Mouse (Mus musculus) gastrocnemius, adult 2 months (tissue): ENCODE results near the gene Psenen. TPM values are rescaled to one million over a fixed set of nuclear protein-coding genes. Genes with fewer than 3 reads are reported as not detected.

Source experiments
- DNase-seq: peaks from one replicate; pipeline ENCODE4 v3.0.0; 2022
- H3K27ac ChIP-seq: fragments of 200-600 bp; 2 replicates; pipeline ENCODE4 v1.8.1; 2022; ENCODE audit warnings: mild to moderate bottlenecking
- H3K4me3 ChIP-seq: fragments of 200-600 bp; 2 replicates; pipeline ENCODE4 v1.8.1; 2022; ENCODE audit warnings: mild to moderate bottlenecking, moderate library complexity
- CTCF ChIP-seq: fragments of 200-600 bp; IDR thresholded peaks from 2 replicates; pipeline ENCODE4 v1.8.1; 2022; ENCODE audit warnings: antibody characterized with exemption, mild to moderate bottlenecking, moderate library complexity
- intact Hi-C: fragments of 180-260 bp; cut with DNase I; formaldehyde crosslinking; loops from one replicate; pipeline ENCODE4 v1.15.1; 2025
- total RNA-seq, 2 experiments: library from RNA; stranded (reverse); gene quantifications; 2 replicates each; pipeline ENCODE4 v1.2.3; 2021

Gene Psenen
- total RNA-seq, 2 experiments from 2014 or later, result 116 to 123 TPM

DNA sequence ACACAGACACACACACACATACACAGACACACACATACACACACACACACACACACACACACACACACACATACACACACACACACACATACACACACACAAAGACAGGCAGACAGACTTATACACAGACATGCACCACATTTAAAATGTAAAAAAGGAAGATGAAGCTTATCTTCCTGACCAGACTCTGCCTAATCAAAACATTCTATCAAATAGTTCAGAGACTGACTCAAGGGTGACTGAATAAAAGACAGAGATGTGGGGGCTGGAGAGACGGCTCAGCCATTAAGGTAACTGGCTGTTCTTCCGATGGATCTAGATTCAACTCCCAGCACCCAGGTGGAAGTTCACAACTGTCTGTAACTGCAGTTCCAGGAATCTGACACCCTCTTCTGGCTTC, 19.1 kb downstream of the Psenen start:
- no peak for TF ChIP-seq CTCF
- no peak for DNase-seq
- intact Hi-C loops, result no loop called here
- Histone ChIP-seq H3K27ac (no peak overlapping the region), H3K4me3 (no peak overlapping the region)

DNA sequence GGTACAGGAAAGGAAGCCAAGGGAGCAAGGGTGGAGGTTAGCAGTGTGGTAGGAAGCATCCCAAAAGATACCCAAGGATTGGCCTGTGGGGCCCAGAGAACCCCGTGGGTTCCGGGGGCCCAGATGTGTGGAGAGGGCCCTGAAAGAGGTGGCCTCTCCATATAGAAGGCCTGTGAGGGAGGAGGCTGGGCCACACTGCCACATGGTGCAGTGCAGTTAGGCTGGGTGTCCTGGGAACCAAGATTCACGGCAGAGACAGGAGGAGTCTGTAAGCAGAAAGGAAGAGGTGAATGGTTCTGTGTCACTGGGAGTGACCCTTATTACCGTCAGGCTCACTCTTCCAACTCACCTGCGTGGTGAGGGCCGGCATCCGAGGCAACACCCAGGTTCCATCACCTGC, 22.9 kb downstream of the Psenen start:
- Histone ChIP-seq H3K27ac (no peak overlapping the region), H3K4me3 (no peak overlapping the region)
- no peak for TF ChIP-seq CTCF
- DNase-seq, result no peak
- intact Hi-C loops, result no loop called here

DNA sequence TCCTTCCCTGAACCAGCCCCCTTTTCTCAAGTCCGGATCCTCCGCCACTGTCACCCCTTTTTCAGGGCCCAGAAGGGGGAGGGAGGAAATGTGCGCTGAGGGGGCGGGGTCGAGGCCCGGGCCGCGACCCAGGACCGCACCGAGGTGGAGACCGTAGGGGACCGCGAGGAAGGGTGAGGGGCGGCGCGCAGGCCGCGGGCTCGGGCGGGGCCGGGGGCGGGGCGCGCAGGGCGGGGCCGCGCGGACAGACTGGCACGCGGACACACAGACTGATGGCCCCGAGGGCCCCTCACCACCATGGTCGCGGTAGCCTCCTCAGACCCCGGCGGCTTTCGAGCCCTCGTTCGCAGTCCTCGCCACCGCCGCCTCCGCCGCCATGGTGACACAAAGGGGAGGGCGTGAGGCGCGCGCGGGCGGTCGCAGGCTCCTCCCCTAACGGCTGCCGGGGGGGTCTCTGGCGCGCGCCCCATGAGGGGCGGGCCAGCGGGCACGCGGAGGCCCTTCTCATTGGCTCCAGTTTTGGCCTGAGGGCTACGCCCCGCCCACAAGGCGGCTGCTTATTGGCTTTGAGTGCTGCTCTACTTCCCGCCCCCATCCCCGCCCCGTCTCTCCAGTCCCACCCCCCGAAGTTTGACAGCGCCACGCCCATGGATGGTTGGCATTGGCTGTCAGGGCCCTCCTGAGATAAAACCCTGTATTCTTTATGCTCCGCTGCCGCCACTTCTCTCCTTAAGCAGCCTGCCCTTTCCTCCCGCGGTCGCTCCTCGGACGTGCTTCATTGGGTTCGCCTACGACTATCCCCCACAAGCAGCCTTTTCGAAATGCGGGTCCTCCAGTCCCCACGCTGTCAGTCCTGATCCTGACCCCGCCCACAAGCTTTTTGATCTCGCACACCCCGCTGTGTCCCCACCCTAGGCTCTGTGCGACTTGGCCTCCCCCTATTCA, 28.5 kb downstream of the Psenen start, which contains the start of gene Arhgap33:
TSS of gene Arhgap33 (minus strand) at position 428 of the 945 bp plus-strand sequence.
- peak within 1 kb of the TSS; percentile 61 for H3K27ac ChIP-seq
- intact Hi-C loops, result no loop called here

DNA sequence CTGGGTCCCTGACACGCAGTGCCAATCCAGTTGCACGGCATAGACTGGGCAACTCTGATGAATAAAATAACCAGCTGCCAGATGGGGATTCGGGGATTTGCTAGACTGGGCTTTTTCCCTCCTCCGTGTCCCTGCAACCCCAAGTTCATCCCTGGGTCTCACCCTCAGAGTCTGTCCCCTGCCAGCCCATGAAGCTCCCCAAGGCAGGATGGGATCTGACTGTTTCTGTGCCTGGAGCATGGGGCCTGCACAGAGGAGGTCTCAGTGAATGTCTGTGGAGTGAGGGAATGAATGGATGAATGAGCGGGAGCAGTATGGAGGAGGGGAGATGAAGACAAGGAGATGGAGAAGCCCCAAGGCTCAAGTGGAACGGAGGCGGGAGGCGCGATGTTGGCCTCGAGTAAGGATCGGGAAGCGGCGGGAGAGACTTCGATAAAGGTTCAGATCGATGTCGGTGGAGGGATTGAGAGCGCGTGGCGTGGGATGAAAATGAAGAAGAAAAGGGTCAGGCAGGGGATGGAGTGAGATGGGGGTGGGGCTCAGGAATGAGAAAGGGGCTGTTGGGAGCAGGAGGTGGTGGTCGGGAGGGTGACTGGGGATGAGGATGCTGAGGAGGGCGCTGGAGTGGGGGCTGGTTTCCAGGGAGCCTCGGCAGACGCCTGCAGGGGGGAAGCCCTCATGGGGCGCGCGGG, 29.3 kb downstream of the Psenen start:
- intact Hi-C loops, result no loop called here
- Histone ChIP-seq H3K4me3 (peak overlapping the region; percentile 81), H3K27ac (peak overlapping the region; percentile 48)
- no peak for DNase-seq
- no peak for TF ChIP-seq CTCF

More for the DNA sequence above, 28.5 kb downstream of the Psenen start, which contains the start of gene Arhgap33:
- no peak for TF ChIP-seq CTCF
- DNase-seq, result peak; percentile 97
- H3K4me3 ChIP-seq, result peak within 1 kb of the TSS; percentile 81

DNA sequence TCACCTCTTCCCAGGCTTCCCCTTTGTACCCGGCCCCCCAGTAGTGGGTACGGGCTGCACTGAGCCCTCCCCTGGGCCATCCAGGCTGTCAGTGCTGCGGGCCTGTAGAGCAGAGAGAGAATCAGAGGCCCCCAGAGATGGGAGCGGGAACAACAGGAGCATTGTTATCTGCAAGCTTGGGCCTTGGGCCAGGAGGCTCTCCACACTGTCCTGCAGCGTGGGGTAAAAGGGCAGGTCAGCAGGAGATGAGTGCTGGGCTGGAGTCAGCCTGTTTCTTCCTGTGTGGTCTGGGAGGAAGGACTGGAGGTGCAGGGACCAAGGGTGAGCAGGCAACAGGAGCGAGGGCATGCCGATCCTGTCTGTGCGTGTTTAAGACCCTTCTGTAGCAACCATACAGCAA, 30.5 kb downstream of the Psenen start:
- TF ChIP-seq CTCF, result no peak
- no peak for DNase-seq
- Histone ChIP-seq H3K4me3 (no peak overlapping the region), H3K27ac (no peak overlapping the region)
- intact Hi-C loops, result no loop called here

DNA sequence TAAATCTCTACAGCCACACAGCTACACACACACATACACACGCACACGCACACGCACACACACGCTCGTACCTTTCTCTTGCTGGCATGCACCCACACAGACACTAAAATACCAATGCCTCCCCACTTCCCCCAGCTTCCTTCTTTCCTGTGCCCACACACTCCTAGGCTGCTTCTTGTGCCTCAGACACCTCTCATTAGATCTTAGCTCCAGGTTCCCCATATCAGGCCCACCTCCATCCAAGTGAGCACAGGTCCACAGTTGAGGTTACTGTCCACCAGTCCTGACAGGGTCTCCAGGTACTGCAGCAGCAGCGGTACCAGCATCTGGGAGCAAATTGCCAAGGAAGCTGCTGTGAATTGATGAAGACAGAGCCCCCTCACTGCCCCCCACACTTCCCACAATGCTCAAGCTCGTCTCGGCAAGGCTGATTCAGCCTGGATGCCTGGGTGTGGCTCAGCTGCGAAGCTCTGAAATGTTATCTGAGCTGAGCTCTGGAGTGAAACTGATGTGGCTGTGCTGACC, 32.1 kb downstream of the Psenen start:
- Histone ChIP-seq H3K4me3 (no peak overlapping the region), H3K27ac (no peak overlapping the region)
- intact Hi-C loops, result no loop called here
- no peak for DNase-seq
- no peak for TF ChIP-seq CTCF

DNA sequence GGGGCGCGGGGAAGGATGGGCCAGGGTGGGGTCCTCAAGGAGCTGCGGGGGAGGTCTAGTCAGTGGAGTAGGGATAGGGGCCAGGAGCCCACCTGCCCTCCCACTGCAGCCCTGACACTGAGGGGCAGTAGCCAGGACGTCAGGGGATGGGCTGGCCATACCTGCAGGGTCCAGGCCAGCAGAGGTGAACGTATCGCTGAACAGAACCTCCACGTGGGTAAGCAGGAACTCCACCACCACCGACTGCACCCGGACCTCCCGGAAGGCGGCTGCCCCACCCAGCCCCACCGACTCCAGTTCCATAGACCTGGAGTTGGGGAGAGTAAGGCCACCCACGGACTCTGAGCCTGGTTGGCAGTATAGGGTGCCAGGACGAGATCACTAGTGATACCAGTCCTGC, 36.4 kb downstream of the Psenen start:
- DNase-seq, result no peak
- H3K4me3 ChIP-seq, result no peak overlapping the region
- TF ChIP-seq CTCF, result no peak
- intact Hi-C loops, result no loop called here
- H3K27ac ChIP-seq, result no peak overlapping the region

DNA sequence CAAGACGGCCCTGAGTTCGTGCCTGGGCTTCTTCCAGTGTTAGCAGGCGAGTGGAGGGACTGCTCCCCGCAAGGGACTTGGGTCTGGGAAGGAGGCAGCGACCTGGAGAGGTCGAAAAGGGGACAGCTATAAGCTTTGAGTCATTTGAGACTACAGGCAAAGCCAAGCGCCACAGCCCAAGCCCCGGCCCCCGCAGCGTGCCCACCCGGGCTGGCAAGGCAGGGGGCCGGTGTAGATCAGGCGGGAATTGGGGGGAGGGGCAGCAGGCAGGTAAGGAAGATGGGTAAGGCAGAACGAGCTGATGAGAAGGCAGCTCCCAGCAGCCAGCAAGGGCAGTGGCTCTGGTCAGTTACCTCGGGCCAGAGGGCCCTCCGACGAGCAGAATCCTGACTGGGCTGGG, 37.0 kb downstream of the Psenen start:
- Histone ChIP-seq H3K4me3 (no peak overlapping the region; the same call in 1 of the 2 replicates), H3K27ac (no peak overlapping the region)
- no peak for DNase-seq
- intact Hi-C loops, result no loop called here
- TF ChIP-seq CTCF, result no peak

DNA sequence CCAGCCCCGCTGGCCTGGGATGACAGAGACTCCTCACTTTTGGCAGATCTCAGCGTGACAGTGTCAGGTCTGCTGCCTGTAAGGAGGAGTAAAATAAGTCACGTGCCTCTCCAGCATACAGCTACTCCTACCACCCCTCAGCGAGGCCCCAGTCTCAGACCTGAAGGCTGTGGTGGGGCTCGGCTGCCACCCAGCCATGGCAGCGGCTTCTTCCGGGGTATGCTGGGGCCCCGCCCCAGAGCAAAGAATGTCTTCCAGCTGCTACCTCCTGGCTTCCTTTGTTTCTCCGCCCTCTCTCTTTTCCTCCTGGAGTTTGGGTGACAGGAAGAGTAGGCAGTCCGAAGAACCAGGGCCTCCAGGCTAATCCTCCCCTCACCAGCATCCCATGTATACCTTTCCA, 37.5 kb downstream of the Psenen start:
- Histone ChIP-seq H3K27ac (no peak overlapping the region), H3K4me3 (no peak overlapping the region; the same call in 1 of the 2 replicates)
- TF ChIP-seq CTCF, result no peak
- DNase-seq, result no peak
- intact Hi-C loops, result no loop called here

DNA sequence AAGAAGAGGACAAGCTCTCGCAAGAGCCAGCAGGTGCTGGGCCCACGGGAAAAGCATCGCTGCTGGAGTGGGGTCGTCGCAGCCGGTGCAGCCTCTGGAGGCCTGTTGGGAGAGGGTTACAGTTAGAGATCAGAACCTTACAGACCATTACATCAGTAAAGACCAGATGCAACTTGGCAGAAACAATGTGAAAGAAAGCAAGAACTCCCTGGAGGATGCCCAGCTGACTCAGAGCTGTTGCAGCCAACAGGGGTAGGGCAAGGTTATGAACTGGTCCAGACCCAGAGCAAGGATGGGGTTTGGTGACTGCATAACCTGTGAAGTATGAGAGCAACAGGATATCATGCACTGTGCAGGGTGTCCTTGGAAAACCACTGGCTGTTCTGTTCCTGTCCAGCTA, 38.9 kb downstream of the Psenen start:
- intact Hi-C loops, result no loop called here
- H3K4me3 ChIP-seq, result no peak overlapping the region
- no peak for DNase-seq
- TF ChIP-seq CTCF, result no peak
- no peak overlapping the region for H3K27ac ChIP-seq

DNA sequence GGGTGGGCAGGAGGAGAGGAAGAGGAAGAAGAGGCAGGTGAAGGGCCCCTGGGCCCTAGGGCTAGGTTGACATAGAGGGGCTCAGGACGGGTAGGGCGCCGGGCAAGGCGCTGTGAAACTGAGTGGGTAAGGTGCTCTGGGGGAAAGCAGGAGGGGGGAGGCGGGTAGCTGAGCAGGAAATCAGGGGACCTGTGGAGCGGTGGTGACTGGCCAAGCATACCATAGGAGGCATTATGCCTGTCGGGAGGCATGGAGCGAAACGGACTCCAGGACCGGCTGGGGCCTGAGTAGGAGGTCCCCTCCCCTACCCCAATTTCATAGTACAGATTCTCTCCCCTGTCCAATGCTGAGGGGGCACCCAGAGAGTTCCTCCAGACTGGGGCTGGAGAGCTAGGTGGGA, 40.6 kb downstream of the Psenen start:
- no peak for TF ChIP-seq CTCF
- intact Hi-C loops, result no loop called here
- no peak for DNase-seq
- Histone ChIP-seq H3K4me3 (no peak overlapping the region), H3K27ac (no peak overlapping the region)

DNA sequence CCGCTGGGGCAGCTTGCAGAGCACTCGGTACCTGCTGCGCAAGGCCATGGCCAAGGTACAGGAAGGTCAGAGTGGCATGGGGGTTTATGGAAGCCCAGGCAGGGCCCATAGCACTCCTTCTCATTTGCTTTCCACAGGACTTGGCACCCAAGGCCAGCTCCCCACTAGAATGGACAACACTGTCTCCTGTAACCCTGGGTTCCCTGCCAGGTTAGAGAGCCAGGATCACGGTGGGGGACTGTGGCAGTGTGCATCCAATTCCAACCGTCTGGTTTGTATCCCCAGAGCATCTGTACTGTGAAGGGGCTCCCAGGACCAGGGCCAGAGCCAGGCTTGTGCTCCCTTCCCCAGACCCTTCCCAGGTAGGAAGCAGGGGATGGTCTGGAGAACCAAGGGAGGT, 42.6 kb downstream of the Psenen start:
- DNase-seq, result no peak
- intact Hi-C loops, result no loop called here
- H3K27ac ChIP-seq, result no peak overlapping the region
- H3K4me3 ChIP-seq, result no peak overlapping the region
- TF ChIP-seq CTCF, result no peak

DNA sequence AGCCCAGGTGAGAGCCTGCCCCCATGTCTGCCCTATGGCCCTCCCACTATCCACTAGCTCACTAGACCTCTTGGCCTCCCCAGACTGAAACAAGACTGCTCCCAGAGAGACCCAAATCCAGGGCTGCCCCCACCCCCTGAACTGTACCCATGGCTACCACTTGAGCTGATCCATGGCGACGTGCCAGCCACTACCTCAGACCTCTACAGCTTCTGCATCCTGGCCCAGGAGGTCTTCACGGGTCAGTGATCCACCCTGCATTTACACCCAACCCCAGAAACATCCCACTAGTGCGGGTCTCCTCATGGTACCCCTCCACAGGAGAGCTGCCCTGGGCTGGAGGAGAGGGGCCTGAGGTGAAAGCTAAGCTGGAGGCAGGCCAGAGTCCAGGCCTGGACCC, 43.0 kb downstream of the Psenen start:
- Histone ChIP-seq H3K27ac (no peak overlapping the region), H3K4me3 (no peak overlapping the region)
- intact Hi-C loops, result no loop called here
- DNase-seq, result no peak
- no peak for TF ChIP-seq CTCF
